Mouse (Mus musculus) intestine, embryonic 15.5 days (tissue): ENCODE data around the gene Gm20388. TPM values are rescaled to one million over a fixed set of nuclear protein-coding genes. Genes with fewer than 3 reads are reported as not detected.
"Not testable (repeated sequence)": the region's sequence is repeated elsewhere in the genome, so short reads cannot be mapped to it uniquely, and the experiment has no call there.

Experiments
- ATAC-seq: fragments of 200-750 bp; cut with Nextera tagmentation; 2 replicates; pipeline ENCODE4 v1.8.0; 2017; ENCODE audit warnings: moderate TSS enrichment, moderate library complexity
- H3K27ac ChIP-seq: fragments of 300-500 bp; sonication (generic); 2 replicates; pipeline ENCODE4 v1.5.1; 2015; ENCODE audit warnings: mild to moderate bottlenecking, inconsistent platforms
- H3K27me3 ChIP-seq: fragments of 300-500 bp; sonication (generic); replicated peaks from 2 replicates; pipeline ENCODE4 v1.6.1; 2015; ENCODE audit warnings: inconsistent platforms
- H3K36me3 ChIP-seq: fragments of 300-500 bp; sonication (generic); 2 replicates; pipeline ENCODE4 v1.6.1; 2015; ENCODE audit warnings: inconsistent platforms
- H3K4me1 ChIP-seq: fragments of 300-500 bp; sonication (generic); replicated peaks from 2 replicates; pipeline ENCODE4 v1.6.1; 2015; ENCODE audit warnings: inconsistent platforms
- H3K4me2 ChIP-seq: fragments of 300-500 bp; sonication (generic); replicated peaks from 2 replicates; pipeline ENCODE4 v1.6.1; 2015; ENCODE audit warnings: mild to moderate bottlenecking, inconsistent platforms
- H3K4me3 ChIP-seq: fragments of 300-500 bp; sonication (generic); replicated peaks from 2 replicates; pipeline ENCODE4 v1.5.1; 2015; ENCODE audit warnings: inconsistent platforms
- H3K9ac ChIP-seq: fragments of 300-500 bp; sonication (generic); 2 replicates; pipeline ENCODE4 v1.6.1; 2015; ENCODE audit warnings: inconsistent platforms
- H3K9me3 ChIP-seq: fragments of 300-500 bp; sonication (generic); 2 replicates; pipeline ENCODE4 v1.6.1; 2016; ENCODE audit warnings: inconsistent platforms
- WGBS: fragments of 180-500 bp; shearing (Covaris S2); methylation state at CpG from one replicate; pipeline ENCODE4 v1.1.7; 2015; 5-methylcytosine and 5-hydroxymethylcytosine counted together
- polyA plus RNA-seq: library from polyadenylated mRNA; unstranded; fragments of >200 nt; fragmentation: Nextera tagmentation; extraction: Ambion mirVana; gene quantifications from 2 replicates; pipeline ENCODE4 v1.2.1, GENCODE M21; 2015

Gene Gm20388
- polyA plus RNA-seq, 1 experiment from 2014 or later = not detected

DNA sequence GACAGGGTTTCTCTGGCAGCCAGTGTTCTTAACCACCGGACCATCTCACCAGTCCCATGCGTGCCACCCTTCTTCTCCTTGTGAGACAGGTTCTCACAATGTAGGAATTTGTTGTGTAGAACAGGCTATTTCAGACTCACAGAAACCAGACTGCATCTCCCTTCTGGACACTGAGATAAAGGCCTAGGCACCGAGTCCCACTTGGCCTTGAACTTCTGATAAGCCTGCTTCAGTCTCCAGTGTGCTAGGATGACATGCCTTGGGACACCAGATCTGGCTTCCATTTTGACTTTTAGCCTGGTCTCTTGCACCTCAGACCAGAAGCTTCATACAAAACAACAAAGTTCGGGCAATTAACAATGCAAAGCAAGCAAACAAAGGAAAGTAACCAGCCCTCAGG is 1678.1 kb downstream of the Gm20388 start:
- Histone ChIP-seq H3K9ac (no peak overlapping the region), H3K27ac (no peak overlapping the region), H3K9me3 (no peaks in the 10 kb centered on the region), H3K36me3 (no peaks in the 10 kb centered on the region), H3K27me3 (no peaks in the 10 kb centered on the region), H3K4me3 (no peak overlapping the region), H3K4me1 (peaks cover 20% of the 10 kb centered on the region), H3K4me2 (no peak overlapping the region)
- WGBS = 78% methylated on average over 4 of the region's 4 CpGs
- ATAC-seq = no peak

DNA sequence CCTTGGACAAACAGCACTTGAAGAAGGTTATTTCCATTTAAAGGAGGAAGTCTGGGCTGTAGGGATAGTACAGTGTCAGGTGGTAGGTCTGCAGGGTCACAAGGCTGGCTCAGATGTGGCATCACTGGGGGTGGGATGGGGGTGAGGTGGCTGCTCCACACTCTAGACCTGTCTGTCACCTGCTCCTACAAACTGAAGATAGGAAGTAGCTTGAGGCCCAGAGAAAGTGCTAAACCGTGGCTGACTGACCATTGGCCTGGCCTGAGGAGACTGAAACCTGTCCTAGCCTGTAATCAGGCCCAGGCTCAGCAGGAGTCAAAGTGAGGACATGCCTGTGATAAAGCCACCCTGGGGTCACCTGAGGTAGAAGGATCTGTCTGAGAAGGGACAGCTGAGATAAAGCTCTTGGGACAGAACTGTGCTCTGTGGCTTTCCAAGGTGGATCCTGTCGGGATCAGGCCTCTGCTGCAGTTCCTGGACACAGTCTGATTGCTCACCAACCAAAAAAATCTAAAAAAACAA is 1678.6 kb downstream of the Gm20388 start:
- Histone ChIP-seq H3K4me1 (peaks cover 20% of the 10 kb centered on the region), H3K36me3 (0 out of 2 replicates have a peak, but pooled peaks cover under 1% of the 10 kb centered on the region), H3K4me3 (no peak overlapping the region), H3K27ac (no peak overlapping the region), H3K4me2 (no peak overlapping the region), H3K27me3 (no peaks in the 10 kb centered on the region), H3K9me3 (no peaks in the 10 kb centered on the region), H3K9ac (no peak overlapping the region)
- 51% methylated on average over 2 of the region's 2 CpGs for WGBS
- ATAC-seq = no peak

DNA sequence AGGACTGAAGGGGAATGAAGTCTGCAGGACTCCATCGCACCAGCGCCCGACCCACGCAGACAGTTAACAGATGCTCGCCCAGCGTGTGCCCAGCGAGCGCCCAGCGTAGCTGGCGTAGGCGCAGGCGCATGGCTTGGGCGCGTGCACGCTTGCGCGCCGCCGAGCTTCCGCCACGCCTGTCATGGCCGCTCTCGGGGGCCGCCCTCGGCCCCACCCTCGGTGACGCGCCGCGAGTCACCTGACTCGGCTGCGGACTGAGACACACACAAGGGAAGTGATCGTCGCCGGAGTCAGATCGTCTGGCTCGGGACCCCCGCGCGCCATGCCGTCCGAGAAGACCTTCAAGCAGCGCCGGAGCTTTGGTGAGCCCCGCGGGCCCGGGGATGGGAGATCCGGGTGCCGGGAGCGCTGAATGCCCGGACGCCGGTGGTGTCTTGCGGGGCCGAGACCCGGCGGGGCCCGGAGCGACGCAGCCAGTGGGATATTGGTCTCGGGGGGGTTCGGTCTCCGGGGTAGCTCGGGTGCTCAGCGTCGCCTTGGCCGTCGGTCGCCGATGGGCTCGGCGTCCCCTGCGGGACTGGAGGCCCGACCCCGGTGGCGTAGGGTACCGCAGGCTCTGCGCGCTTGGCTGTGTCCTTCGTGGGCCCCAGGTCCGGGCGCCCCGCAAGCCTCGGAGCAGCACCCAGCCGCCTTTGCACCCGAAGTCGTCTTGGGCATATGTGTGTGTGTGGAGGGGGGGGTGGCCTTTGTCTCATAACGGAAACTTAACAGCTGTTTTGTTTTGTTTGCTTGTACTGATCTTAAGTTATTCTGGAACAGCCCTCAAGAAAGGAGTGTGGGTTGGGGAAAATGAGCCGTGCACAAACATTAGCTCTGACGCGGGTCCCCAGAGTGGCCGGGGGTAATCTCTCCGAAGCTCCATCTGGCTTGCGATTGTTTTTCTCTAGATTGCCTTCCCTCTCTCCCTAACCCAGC is 1679.8 kb downstream of the Gm20388 start, which contains the start of gene Map1lc3b:
Gene Map1lc3b (plus strand): TSS at position 159 of the 975 bp plus-strand sequence.
- ATAC-seq = peak; percentile 89
- Histone ChIP-seq H3K4me1 (peaks cover 16% of the 10 kb centered on the region), H3K36me3 (peaks cover 4% of the 10 kb centered on the region), H3K9ac (peak within 1 kb of the TSS; percentile 83), H3K27ac (peak within 1 kb of the TSS; percentile 51), H3K4me2 (peak within 1 kb of the TSS; percentile 90), H3K4me3 (peak within 1 kb of the TSS; percentile 90), H3K27me3 (no peaks in the 10 kb centered on the region), H3K9me3 (no peaks in the 10 kb centered on the region)
- under 1% methylated on average over 94 of the region's 94 CpGs for WGBS

DNA sequence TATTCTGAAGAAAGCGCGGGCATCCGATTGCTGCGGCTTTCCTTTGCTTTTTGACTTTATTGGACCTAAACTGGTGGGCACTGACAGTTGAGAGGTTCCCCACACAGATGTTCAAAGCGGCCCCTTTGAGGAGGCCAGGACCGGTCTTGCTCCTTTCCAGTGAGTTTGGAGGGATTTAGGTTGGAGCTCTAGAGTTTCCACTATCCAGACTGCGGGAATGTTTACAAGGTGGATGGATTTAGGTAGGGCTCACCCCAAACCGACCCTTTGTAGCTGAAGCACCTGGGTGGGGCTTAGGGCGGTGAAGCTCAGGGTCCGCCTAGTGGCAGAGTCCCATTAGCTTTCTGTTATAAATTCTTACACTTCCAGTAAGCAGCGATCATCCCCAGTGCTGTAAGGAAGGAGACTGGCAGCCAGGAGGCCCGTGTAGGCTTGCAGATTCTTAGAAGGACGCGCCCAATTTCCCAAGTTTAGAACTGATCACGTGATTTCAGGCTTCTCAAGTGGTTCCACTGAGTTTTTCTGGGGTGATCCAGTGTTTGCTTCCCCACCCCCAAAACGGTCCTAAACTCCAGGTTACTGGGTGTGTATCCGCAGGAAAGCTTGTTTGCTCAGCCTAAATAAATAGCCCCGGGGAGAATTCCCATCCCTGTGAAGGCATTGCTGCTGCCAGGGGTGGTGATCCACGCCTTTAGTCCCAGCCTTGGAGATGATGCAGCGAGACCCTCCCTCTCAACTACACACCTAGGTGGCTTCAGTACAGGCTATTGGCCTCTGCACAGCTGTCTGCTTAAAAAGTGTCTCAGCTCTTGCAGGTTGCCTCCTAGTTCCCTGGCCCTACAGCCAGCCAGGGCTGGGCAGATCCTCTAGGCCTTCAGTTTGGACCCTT is 1680.8 kb downstream of the Gm20388 start:
- H3K4me1 ChIP-seq = peaks cover 16% of the 10 kb centered on the region
- WGBS = 11% methylated on average over 20 of the region's 20 CpGs
- peak; percentile 42 for ATAC-seq
- H3K4me3 ChIP-seq = peak overlapping the region; percentile 90
- peaks cover 11% of the 10 kb centered on the region for H3K36me3 ChIP-seq
- peak overlapping the region; percentile 51; the same call in 1 of the 2 replicates for H3K27ac ChIP-seq
- no peaks in the 10 kb centered on the region for H3K27me3 ChIP-seq
- H3K9me3 ChIP-seq = no peaks in the 10 kb centered on the region
- peak overlapping the region; percentile 83 for H3K9ac ChIP-seq
- peak overlapping the region; percentile 90 for H3K4me2 ChIP-seq

DNA sequence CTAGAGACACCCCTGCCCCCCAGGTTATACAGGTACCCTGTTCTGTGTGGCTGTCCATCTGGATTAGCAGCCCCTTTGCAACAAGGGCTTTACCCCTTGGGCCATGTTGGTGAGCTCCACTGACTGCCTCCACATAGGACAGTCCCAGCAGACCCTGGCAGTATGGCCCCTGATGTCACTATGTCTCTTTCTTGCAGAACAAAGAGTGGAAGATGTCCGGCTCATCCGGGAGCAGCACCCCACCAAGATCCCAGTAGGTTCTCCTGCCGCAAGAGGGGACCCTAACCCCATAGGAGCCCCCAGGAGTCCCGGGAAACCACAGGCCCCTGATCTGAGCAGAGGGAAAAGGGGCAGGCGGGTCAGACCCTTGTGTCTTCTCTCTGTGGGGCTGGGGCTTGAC is 1682.7 kb downstream of the Gm20388 start:
- Histone ChIP-seq H3K4me2 (no peak overlapping the region), H3K4me1 (peaks cover 16% of the 10 kb centered on the region), H3K9ac (no peak overlapping the region), H3K27ac (peak overlapping the region; percentile 22; the same call in 1 of the 2 replicates), H3K4me3 (no peak overlapping the region), H3K36me3 (peaks cover 18% of the 10 kb centered on the region), H3K27me3 (no peaks in the 10 kb centered on the region), H3K9me3 (no peaks in the 10 kb centered on the region)
- ATAC-seq = no peak
- WGBS = 88% methylated on average over 5 of the region's 5 CpGs

DNA sequence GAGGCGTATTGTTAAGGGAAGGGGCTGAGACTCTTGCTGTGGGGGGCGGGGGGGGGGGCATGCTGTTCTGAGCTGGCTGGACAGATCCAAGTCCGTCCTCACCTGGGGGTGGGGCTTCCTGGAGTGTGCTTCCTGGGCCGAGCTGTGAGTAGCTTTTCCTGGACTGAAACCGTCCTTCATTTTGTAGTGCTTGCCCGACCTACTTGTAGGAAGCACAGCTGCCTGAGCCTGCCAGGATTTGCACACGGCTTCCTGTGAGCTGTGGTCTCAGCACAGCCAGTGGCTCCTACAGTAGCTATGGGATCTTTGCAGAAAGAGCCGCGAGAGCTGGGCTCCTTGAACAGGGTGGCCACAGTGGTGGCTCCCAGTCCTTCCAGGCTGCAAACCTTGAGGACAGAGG is 1683.3 kb downstream of the Gm20388 start:
- no peak overlapping the region for H3K4me2 ChIP-seq
- WGBS = 69% methylated on average over 9 of the region's 9 CpGs
- no peak overlapping the region for H3K4me3 ChIP-seq
- ATAC-seq = no peak
- H3K27ac ChIP-seq = no peak overlapping the region
- H3K4me1 ChIP-seq = peaks cover 16% of the 10 kb centered on the region
- H3K9ac ChIP-seq = no peak overlapping the region
- H3K9me3 ChIP-seq = no peaks in the 10 kb centered on the region
- no peaks in the 10 kb centered on the region for H3K27me3 ChIP-seq
- H3K36me3 ChIP-seq = peaks cover 19% of the 10 kb centered on the region

DNA sequence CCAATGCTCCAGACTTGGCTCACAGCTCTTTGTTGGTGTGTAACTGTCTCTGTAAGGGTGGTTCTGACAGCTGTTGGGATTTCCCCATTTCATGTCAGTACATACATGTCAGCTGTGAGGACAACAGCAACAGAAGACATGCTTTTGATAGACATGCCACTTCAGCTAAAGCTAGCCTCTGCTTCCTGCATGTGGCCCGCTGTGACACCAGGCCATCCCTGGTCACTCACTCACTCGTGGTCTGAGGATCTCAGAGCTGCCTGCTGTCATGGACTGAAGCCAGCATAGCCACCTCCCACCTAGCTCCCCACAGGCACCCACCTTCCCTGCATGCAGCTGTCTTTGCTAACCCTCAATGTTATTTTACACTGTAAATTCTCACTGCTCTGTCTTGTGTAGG is 1686.9 kb downstream of the Gm20388 start:
- not testable (repeated sequence) for H3K27me3 ChIP-seq, H3K4me2 ChIP-seq, H3K4me3 ChIP-seq, H3K9ac ChIP-seq, H3K9me3 ChIP-seq, H3K4me1 ChIP-seq, H3K27ac ChIP-seq, ATAC-seq
- 73% methylated on average over 2 of the region's 2 CpGs for WGBS
- H3K36me3 ChIP-seq = peaks cover 36% of the 10 kb centered on the region

DNA sequence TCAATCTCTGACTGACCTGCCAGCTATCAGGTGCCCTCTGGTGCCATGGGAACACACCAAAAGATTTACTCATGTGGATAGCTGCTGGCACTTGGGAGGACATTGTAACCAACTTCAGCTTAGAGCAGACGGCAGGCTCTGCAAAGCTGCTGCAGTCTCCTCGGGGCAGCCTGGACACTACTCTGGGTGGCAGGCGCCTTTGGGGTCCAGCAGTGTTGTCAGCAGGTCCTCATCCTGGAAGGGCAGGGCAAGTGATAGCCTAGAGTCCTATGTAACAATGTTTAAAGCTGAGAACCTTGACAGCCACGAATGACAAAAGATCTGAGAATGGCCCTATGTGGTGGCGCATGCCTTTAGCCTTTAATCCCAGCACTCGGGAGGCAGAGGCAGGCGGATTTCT is 1687.5 kb downstream of the Gm20388 start:
- peaks cover 36% of the 10 kb centered on the region for H3K36me3 ChIP-seq
- no peak overlapping the region for H3K9ac ChIP-seq
- H3K4me1 ChIP-seq = no peaks in the 10 kb centered on the region
- WGBS = 86% methylated on average over 7 of the region's 7 CpGs
- no peak overlapping the region for H3K4me3 ChIP-seq
- H3K27ac ChIP-seq = no peak overlapping the region
- no peak for ATAC-seq
- no peaks in the 10 kb centered on the region for H3K27me3 ChIP-seq
- H3K9me3 ChIP-seq = no peaks in the 10 kb centered on the region
- H3K4me2 ChIP-seq = no peak overlapping the region

DNA sequence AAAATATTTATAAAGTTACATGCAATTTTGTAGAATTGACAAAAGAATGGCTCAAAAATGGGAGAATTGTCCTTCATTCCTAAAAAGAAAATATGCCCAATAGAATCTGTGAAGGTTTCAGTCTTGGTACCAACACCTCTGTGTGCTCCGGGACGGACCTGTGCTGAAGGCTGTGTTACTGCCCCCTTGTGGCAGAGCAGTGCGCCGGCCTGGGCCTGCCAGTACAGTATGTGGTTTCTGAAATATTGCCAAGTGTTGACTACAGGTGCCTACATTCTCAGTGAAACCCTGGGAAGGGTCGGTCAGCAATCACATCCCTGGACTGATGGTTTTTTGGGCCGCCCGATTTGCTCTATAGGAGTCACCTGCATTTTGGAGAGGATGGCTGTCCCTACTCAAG is 1688.3 kb downstream of the Gm20388 start:
- Histone ChIP-seq H3K9me3 (no peaks in the 10 kb centered on the region), H3K27me3 (no peaks in the 10 kb centered on the region), H3K36me3 (peaks cover 39% of the 10 kb centered on the region), H3K4me2 (no peak overlapping the region), H3K9ac (no peak overlapping the region), H3K4me3 (no peak overlapping the region), H3K4me1 (no peaks in the 10 kb centered on the region), H3K27ac (no peak overlapping the region)
- peak; percentile 77 for ATAC-seq
- WGBS = 34% methylated on average over 7 of the region's 7 CpGs

DNA sequence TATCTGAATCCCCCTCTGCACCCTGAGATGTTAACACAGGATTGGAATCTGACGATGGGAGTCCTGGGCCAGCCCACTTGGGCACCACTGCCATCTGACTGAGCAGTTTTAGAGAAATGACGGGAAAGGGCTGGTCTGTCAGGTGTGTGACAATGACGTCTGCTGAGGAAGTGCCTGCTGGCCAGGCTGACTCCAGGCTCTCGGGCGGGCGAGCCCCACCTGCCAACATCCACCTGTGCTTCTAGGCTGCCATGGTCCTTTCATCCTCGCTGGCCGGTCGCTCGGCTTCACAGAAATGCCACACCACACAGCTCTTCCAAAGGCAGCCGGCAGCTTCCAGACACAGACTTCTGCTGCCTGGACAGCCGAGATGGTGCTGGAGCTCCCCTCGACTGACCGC is 1689.2 kb downstream of the Gm20388 start:
- Histone ChIP-seq H3K27me3 (no peaks in the 10 kb centered on the region), H3K9ac (no peak overlapping the region), H3K36me3 (peaks cover 44% of the 10 kb centered on the region), H3K27ac (no peak overlapping the region), H3K9me3 (no peaks in the 10 kb centered on the region), H3K4me1 (no peaks in the 10 kb centered on the region), H3K4me3 (no peak overlapping the region), H3K4me2 (no peak overlapping the region)
- no peak for ATAC-seq
- 85% methylated on average over 14 of the region's 14 CpGs for WGBS

DNA sequence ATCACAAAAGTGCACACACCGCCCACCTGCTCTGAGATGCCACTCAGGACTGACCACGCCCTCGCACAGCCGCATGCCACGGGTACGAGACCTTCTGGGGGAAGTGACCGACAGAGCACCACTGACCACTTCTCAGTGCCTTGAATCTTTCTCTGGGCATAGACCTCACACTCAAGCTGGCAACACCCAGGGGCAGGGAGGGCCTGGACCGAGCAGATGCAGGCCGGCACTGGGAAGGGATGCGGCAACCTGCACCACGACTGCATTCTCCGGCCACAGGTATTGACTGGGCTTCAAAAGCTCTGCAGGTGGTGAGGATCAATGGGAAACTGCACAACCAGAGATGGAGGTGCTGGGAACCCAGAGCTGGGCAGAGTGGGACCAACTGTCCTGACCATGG is 1691.8 kb downstream of the Gm20388 start:
- H3K9me3 ChIP-seq = no peaks in the 10 kb centered on the region
- no peak overlapping the region for H3K4me2 ChIP-seq
- no peak overlapping the region for H3K9ac ChIP-seq
- H3K4me1 ChIP-seq = no peaks in the 10 kb centered on the region
- peaks cover 50% of the 10 kb centered on the region for H3K36me3 ChIP-seq
- 94% methylated on average over 12 of the region's 12 CpGs for WGBS
- H3K27me3 ChIP-seq = no peaks in the 10 kb centered on the region
- no peak for ATAC-seq
- H3K4me3 ChIP-seq = no peak overlapping the region
- H3K27ac ChIP-seq = no peak overlapping the region

DNA sequence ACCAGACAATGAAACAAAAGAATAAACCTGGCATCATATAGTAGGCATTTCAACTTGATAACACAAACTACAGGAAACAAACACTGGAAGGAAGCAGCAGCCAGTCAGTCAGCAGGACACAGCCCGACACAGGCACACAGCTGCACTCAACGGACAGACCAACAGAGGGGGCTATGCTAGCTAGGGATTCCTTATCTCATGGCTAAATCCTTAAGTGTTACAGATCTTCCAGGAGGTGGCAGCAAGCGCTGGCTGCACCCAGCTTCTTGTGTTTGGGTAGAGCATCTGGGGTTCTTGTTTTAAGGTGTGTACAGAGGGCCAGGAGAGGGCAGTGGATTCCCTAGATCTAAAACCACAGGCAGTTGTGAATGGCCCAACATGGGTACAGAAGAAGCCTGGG is 1692.2 kb downstream of the Gm20388 start:
- H3K27ac ChIP-seq = no peak overlapping the region
- peak; percentile 64 for ATAC-seq
- 33% methylated on average over 3 of the region's 3 CpGs for WGBS
- H3K9ac ChIP-seq = no peak overlapping the region
- H3K4me3 ChIP-seq = no peak overlapping the region
- H3K27me3 ChIP-seq = no peaks in the 10 kb centered on the region
- H3K36me3 ChIP-seq = peaks cover 52% of the 10 kb centered on the region
- no peaks in the 10 kb centered on the region for H3K4me1 ChIP-seq
- H3K4me2 ChIP-seq = no peak overlapping the region
- H3K9me3 ChIP-seq = no peaks in the 10 kb centered on the region
